Mouse (Mus musculus) heart, embryonic 12.5 days (tissue): ENCODE data around the gene Pard6b. TPM values are rescaled to one million over a fixed set of nuclear protein-coding genes. Genes with fewer than 3 reads are reported as not detected.

Experiments used
- ATAC-seq: fragments of 200-750 bp; cut with Nextera tagmentation; 2 replicates; pipeline ENCODE4 v1.8.0; 2017; ENCODE audit warnings: moderate TSS enrichment, moderate library complexity; ENCODE audit not compliant: insufficient number of reproducible peaks, low FRiP score
- H3K27ac ChIP-seq: fragments of 300-500 bp; sonication (generic); 2 replicates; pipeline ENCODE4 v1.5.1; 2016; ENCODE audit warnings: mild to moderate bottlenecking, moderate library complexity; ENCODE audit not compliant: poor library complexity, severe bottlenecking
- H3K27me3 ChIP-seq: fragments of 300-500 bp; sonication (generic); replicated peaks from 2 replicates; pipeline ENCODE4 v1.6.1; 2016; ENCODE audit warnings: mild to moderate bottlenecking, moderate library complexity
- H3K36me3 ChIP-seq: fragments of 300-500 bp; sonication (generic); 2 replicates; pipeline ENCODE4 v1.6.1; 2016; ENCODE audit warnings: mild to moderate bottlenecking, moderate library complexity
- H3K4me1 ChIP-seq: fragments of 300-500 bp; sonication (generic); replicated peaks from 2 replicates; pipeline ENCODE4 v1.6.1; 2016; ENCODE audit warnings: mild to moderate bottlenecking
- H3K4me2 ChIP-seq: fragments of 300-500 bp; sonication (generic); 2 replicates; pipeline ENCODE4 v1.6.1; 2016; ENCODE audit warnings: mild to moderate bottlenecking, moderate library complexity
- H3K4me3 ChIP-seq: fragments of 300-500 bp; sonication (generic); 2 replicates; pipeline ENCODE4 v1.5.1; 2016; ENCODE audit warnings: mild to moderate bottlenecking
- H3K9ac ChIP-seq: fragments of 300-500 bp; sonication (generic); 2 replicates; pipeline ENCODE4 v1.6.1; 2016; ENCODE audit warnings: mild to moderate bottlenecking, moderate library complexity
- H3K9me3 ChIP-seq: fragments of 300-500 bp; sonication (generic); replicated peaks from 2 replicates; pipeline ENCODE4 v1.6.1; 2016; ENCODE audit warnings: mild to moderate bottlenecking, moderate library complexity
- WGBS: fragments of 180-500 bp; shearing (Covaris S2); methylation state at CpG from one replicate; pipeline ENCODE4 v1.1.7; 2016; 5-methylcytosine and 5-hydroxymethylcytosine counted together
- microRNA-seq: library from miRNA; unstranded; fragments of <30 nt; microRNA quantifications from one replicate; pipeline ENCODE4, GENCODE M21; 2017
- polyA plus RNA-seq: library from polyadenylated mRNA; unstranded; fragments of >200 nt; fragmentation: Nextera tagmentation; extraction: Ambion mirVana; gene quantifications from 2 replicates; pipeline ENCODE4 v1.2.1, GENCODE M21; 2016

Pard6b gene
- polyA plus RNA-seq, 1 experiment from 2014 or later: 13.2 TPM

GRCm38 (mm10) chr2:168130046-168130445, 49.2 kb downstream of the Pard6b start:
- Histone ChIP-seq H3K9ac (no peak overlapping the region), H3K4me3 (no peak overlapping the region), H3K36me3 (no peaks in the 10 kb centered on the region), H3K27me3 (no peaks in the 10 kb centered on the region), H3K27ac (0 out of 2 replicates have a peak overlapping the region, but pooled peaks have one; percentile 24), H3K4me2 (no peak overlapping the region), H3K9me3 (no peaks in the 10 kb centered on the region), H3K4me1 (peaks cover 34% of the 10 kb centered on the region)
- 69% methylated on average over 3 of the region's 3 CpGs for WGBS
- ATAC-seq: 0 out of 2 replicates have a peak, but pooled peaks have one; percentile 2

DNA sequence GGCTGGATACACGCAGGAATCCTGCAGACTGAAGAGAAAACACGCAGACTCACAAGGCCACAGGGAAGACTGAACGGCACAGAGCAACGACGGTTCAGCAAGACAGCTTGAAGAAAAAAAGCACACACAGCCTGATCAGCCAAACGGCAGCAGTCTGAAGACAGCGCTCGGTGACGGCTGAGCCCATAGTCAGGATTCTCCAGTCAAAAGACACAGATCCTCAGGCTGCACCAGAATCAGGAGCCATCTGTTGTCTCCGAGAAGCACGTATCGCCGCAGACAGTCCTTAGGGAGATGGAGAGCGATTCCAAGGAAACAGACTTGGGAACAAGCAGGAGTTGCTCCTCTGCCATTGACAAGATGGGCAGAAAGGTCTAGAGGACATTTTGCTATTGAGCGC, 56.4 kb downstream of the Pard6b start:
- H3K9me3 ChIP-seq: no peaks in the 10 kb centered on the region
- no peak overlapping the region for H3K4me3 ChIP-seq
- no peaks in the 10 kb centered on the region for H3K27me3 ChIP-seq
- H3K9ac ChIP-seq: no peak overlapping the region
- no peaks in the 10 kb centered on the region for H3K36me3 ChIP-seq
- WGBS: 71% methylated on average over 15 of the region's 15 CpGs
- ATAC-seq: no peak
- H3K4me1 ChIP-seq: no peaks in the 10 kb centered on the region
- no peak overlapping the region for H3K4me2 ChIP-seq
- no peak overlapping the region for H3K27ac ChIP-seq

- Histone ChIP-seq H3K27me3 (no peaks in the 10 kb centered on the region), H3K36me3 (no peaks in the 10 kb centered on the region), H3K4me1 (peaks cover 22% of the 10 kb centered on the region), H3K4me3 (no peak overlapping the region), H3K9me3 (no peaks in the 10 kb centered on the region), H3K27ac (no peak overlapping the region), H3K4me2 (no peak overlapping the region), H3K9ac (no peak overlapping the region)
- ATAC-seq: no peak
- WGBS: 41% methylated on average over 5 of the region's 5 CpGs
These were observed 63.0 kb downstream of the Pard6b start for GRCm38 (mm10) chr2:168143794-168144193.

- H3K9ac ChIP-seq: no peak overlapping the region
- H3K4me3 ChIP-seq: no peak overlapping the region
- H3K4me2 ChIP-seq: no peak overlapping the region
- peak; percentile 79 for ATAC-seq
- no peaks in the 10 kb centered on the region for H3K36me3 ChIP-seq
- WGBS: 15% methylated on average over 2 of the region's 2 CpGs
- H3K27me3 ChIP-seq: no peaks in the 10 kb centered on the region
- H3K27ac ChIP-seq: peak overlapping the region; percentile 49
- H3K4me1 ChIP-seq: peaks cover 22% of the 10 kb centered on the region
- H3K9me3 ChIP-seq: no peaks in the 10 kb centered on the region
These were observed 64.6 kb downstream of the Pard6b start for GRCm38 (mm10) chr2:168145437-168145836.

DNA sequence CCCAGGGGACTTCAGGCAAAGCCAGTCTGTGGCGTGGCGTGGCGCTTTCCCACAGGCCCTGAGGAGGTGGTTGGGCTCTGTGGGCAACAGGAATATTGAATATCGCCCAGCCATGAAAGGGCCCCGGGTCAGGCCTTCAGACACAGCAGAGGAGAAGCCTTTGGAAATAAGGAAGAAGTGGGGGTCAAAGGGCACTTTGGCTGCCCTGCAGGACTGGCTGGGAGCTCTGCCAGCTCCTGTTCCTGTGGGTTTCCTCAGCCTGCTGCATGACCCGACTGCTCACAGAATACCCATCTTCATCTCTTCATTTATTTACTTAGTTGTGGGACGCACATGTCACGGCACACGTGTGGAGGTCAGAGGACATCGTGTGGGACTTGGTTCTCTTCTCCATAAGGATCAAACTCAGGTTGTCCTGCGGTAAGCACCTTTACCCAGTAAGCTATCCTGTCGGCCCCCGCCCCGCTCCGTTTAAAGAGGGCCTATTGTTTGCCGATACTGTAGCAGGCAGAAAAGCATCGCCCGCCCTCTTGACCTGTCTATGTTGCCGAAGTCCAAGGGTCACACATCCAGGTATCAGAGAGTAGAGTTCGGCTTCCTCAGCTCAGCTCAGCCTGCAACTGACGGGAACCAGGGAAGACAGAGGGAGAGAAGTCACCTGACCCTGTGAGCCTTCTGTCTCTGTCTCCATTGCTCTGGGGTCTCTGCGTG, 67.1 kb downstream of the Pard6b start:
- peaks cover 22% of the 10 kb centered on the region for H3K4me1 ChIP-seq
- no peaks in the 10 kb centered on the region for H3K27me3 ChIP-seq
- no peak overlapping the region for H3K9ac ChIP-seq
- no peaks in the 10 kb centered on the region for H3K9me3 ChIP-seq
- H3K27ac ChIP-seq: no peak overlapping the region
- H3K4me2 ChIP-seq: no peak overlapping the region
- H3K4me3 ChIP-seq: no peak overlapping the region
- ATAC-seq: no peak
- H3K36me3 ChIP-seq: no peaks in the 10 kb centered on the region
- 74% methylated on average over 22 of the region's 22 CpGs for WGBS

GRCm38 (mm10) chr2:168149241-168149640, 68.4 kb downstream of the Pard6b start:
- peaks cover 31% of the 10 kb centered on the region for H3K4me1 ChIP-seq
- H3K9ac ChIP-seq: no peak overlapping the region
- no peak for ATAC-seq
- WGBS: 89% methylated on average over 8 of the region's 8 CpGs
- no peaks in the 10 kb centered on the region for H3K9me3 ChIP-seq
- no peaks in the 10 kb centered on the region for H3K36me3 ChIP-seq
- no peak overlapping the region for H3K4me2 ChIP-seq
- no peak overlapping the region for H3K27ac ChIP-seq
- H3K4me3 ChIP-seq: no peak overlapping the region
- no peaks in the 10 kb centered on the region for H3K27me3 ChIP-seq

Small RNA genes lying within 50 kb of the gene (microRNA-seq; reads per million reads assigned to microRNA genes)
- gene Gm24327: not detected

Other genes with a start within 250 kb of the Pard6b start
- 59.5 and 63.3 TPM in 2 replicates for gene Ptpn1, start 148.9 kb upstream of the Pard6b start, polyA plus RNA-seq
- gene Ripor3, start 70.4 kb upstream of the Pard6b start, polyA plus RNA-seq: 1.3 and 1.5 TPM in 2 replicates
- gene Adnp, start 126.1 kb downstream of the Pard6b start, polyA plus RNA-seq: 9.1 and 11.2 TPM in 2 replicates
- 15.0 and 15.5 TPM in 2 replicates for gene Gm20716, start 149.4 kb downstream of the Pard6b start, polyA plus RNA-seq
- 96.2 and 101 TPM in 2 replicates for gene Dpm1, start 149.6 kb downstream of the Pard6b start, polyA plus RNA-seq
- 6.5 and 7.0 TPM in 2 replicates for gene Mocs3, start 149.6 kb downstream of the Pard6b start, polyA plus RNA-seq
- gene Kcng1, start 200.7 kb downstream of the Pard6b start, polyA plus RNA-seq: 2.1 and 2.7 TPM in 2 replicates